Mouse (Mus musculus) bone marrow, adult 2 months (tissue): ENCODE measurements around the gene Edem1. TPM values are rescaled to one million over a fixed set of nuclear protein-coding genes. Genes with fewer than 3 reads are reported as not detected.

Source experiments
- H3K27ac ChIP-seq: fragments of 200-500 bp; 2 replicates; pipeline ENCODE4 v1.5.1; 2012; ENCODE audit warnings: low read depth, mild to moderate bottlenecking, control low read depth, inconsistent platforms, low read length; ENCODE audit not compliant: control insufficient read depth, poor library complexity, insufficient read depth
- H3K4me1 ChIP-seq: fragments of 200-500 bp; 2 replicates; pipeline ENCODE4 v1.6.1; 2011; ENCODE audit warnings: low read length; ENCODE audit not compliant: control insufficient read depth, insufficient read depth
- H3K4me3 ChIP-seq: fragments of 200-500 bp; replicated peaks from 2 replicates; pipeline ENCODE3; 2011; ENCODE audit warnings: mild to moderate bottlenecking, low read depth, low read length, control low read depth; ENCODE audit not compliant: control insufficient read depth
- CTCF ChIP-seq: fragments of 200-500 bp; IDR thresholded peaks from 2 replicates; pipeline ENCODE4 v1.5.1; 2011; ENCODE audit warnings: low read length, control low read depth; ENCODE audit not compliant: control insufficient read depth, insufficient read depth
- POLR2A ChIP-seq: fragments of 200-500 bp; IDR thresholded peaks from 2 replicates; pipeline ENCODE4 v1.6.1; 2011; ENCODE audit warnings: low read depth, mild to moderate bottlenecking, control low read depth, low read length, borderline replicate concordance; ENCODE audit not compliant: control insufficient read depth
- WGBS: fragments of 180-500 bp; shearing (Covaris S2); methylation state at CpG from one replicate; pipeline ENCODE4 v1.1.7; 2018; 5-methylcytosine and 5-hydroxymethylcytosine counted together
- polyA plus RNA-seq: library from polyadenylated mRNA; stranded (reverse); fragments of >200 nt; gene quantifications from 2 replicates; pipeline ENCODE4 v1.2.4, GENCODE M21; 2011; ENCODE audit warnings: low replicate concordance; ENCODE audit not compliant: missing spikeins, insufficient read depth, insufficient read length

The Edem1 gene
- polyA plus RNA-seq, 1 experiment = 66.4 TPM

GRCm38 (mm10) chr6:108833963-108834697 lies 5.7 kb downstream of the Edem1 start:
- WGBS = 29% methylated on average over 8 of the region's 8 CpGs
- H3K27ac ChIP-seq = no peak overlapping the region
- TF ChIP-seq CTCF (no peak), POLR2A (no peak)
- H3K4me1 ChIP-seq = peaks cover 6% of the 10 kb centered on the region
- H3K4me3 ChIP-seq = no peak overlapping the region

- TF ChIP-seq POLR2A = no peak
- TF ChIP-seq CTCF = no peak
- Histone ChIP-seq H3K4me1 (peaks cover 6% of the 10 kb centered on the region), H3K27ac (peak overlapping the region; percentile 73), H3K4me3 (no peak overlapping the region)
- WGBS = 36% methylated on average over 16 of the region's 16 CpGs
These were observed 7.6 kb downstream of the Edem1 start for GRCm38 (mm10) chr6:108835765-108836691.

- TF ChIP-seq POLR2A (no peak), CTCF (no peak)
- WGBS = 78% methylated on average over 4 of the region's 4 CpGs
- no peak overlapping the region for H3K27ac ChIP-seq
- no peak overlapping the region for H3K4me3 ChIP-seq
- peaks cover 6% of the 10 kb centered on the region for H3K4me1 ChIP-seq
These were observed 8.6 kb downstream of the Edem1 start for GRCm38 (mm10) chr6:108837081-108837480.

- Histone ChIP-seq H3K4me3 (no peak overlapping the region), H3K4me1 (peaks cover 6% of the 10 kb centered on the region), H3K27ac (no peak overlapping the region)
- TF ChIP-seq CTCF (no peak), POLR2A (no peak)
- 71% methylated on average over 4 of the region's 4 CpGs for WGBS
These were observed 9.5 kb downstream of the Edem1 start for GRCm38 (mm10) chr6:108837958-108838357.

- Histone ChIP-seq H3K4me3 (no peak overlapping the region), H3K27ac (no peak overlapping the region), H3K4me1 (peaks cover 4% of the 10 kb centered on the region)
- TF ChIP-seq CTCF (no peak), POLR2A (no peak)
- 60% methylated on average over 4 of the region's 4 CpGs for WGBS
These were observed 11.0 kb downstream of the Edem1 start for GRCm38 (mm10) chr6:108839432-108839831.

GRCm38 (mm10) chr6:108840861-108841640 lies 12.6 kb downstream of the Edem1 start:
- TF ChIP-seq CTCF (no peak), POLR2A (no peak)
- Histone ChIP-seq H3K4me3 (no peak overlapping the region), H3K4me1 (no peaks in the 10 kb centered on the region; the same call in 1 of the 2 replicates), H3K27ac (no peak overlapping the region)
- 90% methylated on average over 8 of the region's 8 CpGs for WGBS

- H3K27ac ChIP-seq = no peak overlapping the region
- 16% methylated on average over 1 of the region's 1 CpGs for WGBS
- H3K4me3 ChIP-seq = no peak overlapping the region
- TF ChIP-seq POLR2A (no peak), CTCF (no peak)
- no peaks in the 10 kb centered on the region; the same call in 1 of the 2 replicates for H3K4me1 ChIP-seq
These were observed 15.2 kb downstream of the Edem1 start for GRCm38 (mm10) chr6:108843664-108844063.

- no peak for TF ChIP-seq CTCF
- TF ChIP-seq POLR2A = no peak
- 39% methylated on average over 3 of the region's 3 CpGs for WGBS
- no peak overlapping the region for H3K4me3 ChIP-seq
- no peaks in the 10 kb centered on the region; the same call in 1 of the 2 replicates for H3K4me1 ChIP-seq
- H3K27ac ChIP-seq = no peak overlapping the region
These were observed 15.7 kb downstream of the Edem1 start for GRCm38 (mm10) chr6:108844093-108844492.
